Mouse (Mus musculus) megakaryocyte, adult 5-6 weeks (primary cell): Measurements from ENCODE around the gene Ppp1r27. TPM values are rescaled to one million over a fixed set of nuclear protein-coding genes. Genes with fewer than 3 reads are reported as not detected.
"Not testable (repeated sequence)": the region's sequence is repeated elsewhere in the genome, so short reads cannot be mapped to it uniquely, and the experiment has no call there.

Experiments
- ATAC-seq: 2 replicates; pipeline ENCODE4 v1.8.0; 2016; ENCODE audit warnings: mild to moderate bottlenecking, inconsistent platforms; ENCODE audit not compliant: poor library complexity, severe bottlenecking
- total RNA-seq, 2 experiments: library from RNA; stranded (forward) in 1 of 2; stranded (reverse) in 1 of 2; fragments of 153-499, 151-499 nt in 1 of 2; fragments of 221-1000, 200-1000 nt in 1 of 2; gene quantifications; 2 replicates each; pipeline versions ENCODE4 v1.2.3 to v1.2.4; 2015 to 2017

Gene Ppp1r27
- total RNA-seq, 2 experiments from 2014 or later = not detected

GRCm38 (mm10) chr11:120576365-120576981, 25.5 kb upstream of the Ppp1r27 start:
- no peak for ATAC-seq

DNA sequence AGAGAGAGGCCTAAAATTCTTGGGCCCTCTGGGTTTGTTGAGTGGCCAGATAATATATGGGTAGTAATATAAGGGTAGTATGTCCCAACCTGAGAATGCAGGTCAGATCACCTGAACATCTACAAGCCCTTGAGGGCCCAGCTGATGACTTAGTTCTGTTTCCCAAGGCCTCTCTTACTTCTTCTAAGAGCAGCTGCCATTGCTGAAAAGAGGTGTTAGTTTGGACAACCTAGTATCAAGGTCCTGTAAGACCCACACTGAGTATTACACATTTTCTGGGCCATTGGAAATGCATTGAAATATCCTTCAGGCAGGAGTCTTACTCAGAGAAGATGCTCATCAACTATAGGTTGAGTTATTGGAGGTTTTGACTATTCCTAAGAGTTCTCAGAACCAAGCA, 25.0 kb upstream of the Ppp1r27 start:
- no peak for ATAC-seq

GRCm38 (mm10) chr11:120575046-120575445, 24.1 kb upstream of the Ppp1r27 start:
- ATAC-seq = no peak

GRCm38 (mm10) chr11:120574278-120574600, 23.3 kb upstream of the Ppp1r27 start:
- no peak for ATAC-seq

DNA sequence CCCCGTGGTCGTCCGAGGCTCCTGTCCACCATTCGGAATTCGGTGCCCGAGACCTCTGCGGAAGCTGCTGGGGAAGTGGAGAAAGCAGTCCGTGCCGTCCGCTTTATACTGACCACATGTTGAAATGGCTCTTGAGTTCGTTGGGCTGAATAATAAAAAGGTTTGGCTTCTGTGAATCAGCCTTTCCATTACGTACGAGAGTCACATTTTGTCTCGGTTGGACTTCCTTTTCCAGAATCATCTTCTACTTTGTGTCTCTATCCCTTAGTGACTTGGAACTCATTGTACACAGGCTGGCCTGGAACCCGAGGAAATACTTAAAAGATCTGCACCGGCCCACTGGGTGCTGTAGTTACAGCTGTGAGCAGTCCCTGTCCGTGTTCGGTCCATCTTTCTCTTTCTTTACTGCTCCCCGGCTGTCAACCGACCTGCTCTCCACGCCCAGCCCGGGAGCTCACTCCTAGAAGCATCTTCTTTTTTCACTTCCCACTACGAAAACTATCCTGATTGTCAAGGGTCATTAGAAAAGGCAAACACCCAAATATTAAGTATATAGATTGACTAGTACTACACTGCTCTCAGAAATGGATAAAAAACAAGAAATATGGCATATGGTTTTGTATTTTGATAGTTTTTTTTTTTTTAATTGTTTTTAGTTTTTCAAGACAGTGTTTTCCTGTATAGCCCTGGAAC, 22.8 kb upstream of the Ppp1r27 start:
- ATAC-seq = 0 out of 2 replicates have a peak, but pooled peaks have one; percentile 1

DNA sequence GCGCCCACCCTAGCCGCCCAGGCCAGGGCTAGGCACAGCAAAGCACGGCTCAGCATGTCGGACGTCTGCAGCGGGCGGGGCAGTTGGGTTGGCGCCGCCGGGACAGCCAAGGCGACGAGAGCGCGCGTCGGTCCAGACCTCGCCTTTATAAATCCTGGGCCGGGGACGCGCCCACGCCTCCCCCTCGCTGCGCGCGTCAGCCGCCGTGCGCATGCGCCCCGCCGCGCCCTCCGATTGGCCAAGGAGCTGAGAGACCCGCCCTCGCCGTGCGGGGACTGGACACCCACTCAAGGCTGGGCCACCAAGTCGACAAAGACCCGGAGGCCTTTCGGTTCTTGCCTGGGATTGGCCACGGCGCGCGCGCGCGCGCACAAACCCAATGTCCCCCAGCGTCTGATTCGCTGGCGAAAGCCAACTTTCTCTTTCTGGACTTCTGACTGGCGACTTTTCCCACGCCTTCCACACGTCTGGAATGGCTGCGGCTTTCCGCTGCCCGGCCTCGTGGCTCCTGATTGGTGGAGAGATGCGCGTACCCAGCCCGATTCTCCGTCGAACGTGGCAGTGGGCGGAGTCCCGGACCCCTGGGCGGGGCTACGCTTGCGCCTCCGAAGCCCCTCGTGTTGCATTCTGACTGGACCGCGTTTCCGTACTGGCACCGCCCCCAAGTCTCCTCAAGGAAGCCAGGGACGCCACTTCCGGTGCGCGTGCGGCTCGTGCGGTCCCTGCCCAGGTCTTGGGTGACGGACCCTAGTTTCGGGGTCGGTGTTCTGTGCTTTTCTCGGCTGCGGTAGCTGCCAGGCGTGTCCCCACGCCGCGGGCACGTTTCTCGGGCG, 22.0 kb upstream of the Ppp1r27 start, which contains the start of gene P4hb:
TSS of gene P4hb (minus strand) at position 502 of the 833 bp plus-strand sequence.
- peak; percentile 77 for ATAC-seq

- ATAC-seq = peak; percentile 1; the same call in 1 of the 2 replicates
Observed at GRCm38 (mm10) chr11:120572417-120572751, 21.5 kb upstream of the Ppp1r27 start.

- ATAC-seq = no peak
Observed at GRCm38 (mm10) chr11:120571754-120572416, 21.0 kb upstream of the Ppp1r27 start.

- peak; percentile 33 for ATAC-seq
Observed at GRCm38 (mm10) chr11:120571122-120571521, 20.2 kb upstream of the Ppp1r27 start.

DNA sequence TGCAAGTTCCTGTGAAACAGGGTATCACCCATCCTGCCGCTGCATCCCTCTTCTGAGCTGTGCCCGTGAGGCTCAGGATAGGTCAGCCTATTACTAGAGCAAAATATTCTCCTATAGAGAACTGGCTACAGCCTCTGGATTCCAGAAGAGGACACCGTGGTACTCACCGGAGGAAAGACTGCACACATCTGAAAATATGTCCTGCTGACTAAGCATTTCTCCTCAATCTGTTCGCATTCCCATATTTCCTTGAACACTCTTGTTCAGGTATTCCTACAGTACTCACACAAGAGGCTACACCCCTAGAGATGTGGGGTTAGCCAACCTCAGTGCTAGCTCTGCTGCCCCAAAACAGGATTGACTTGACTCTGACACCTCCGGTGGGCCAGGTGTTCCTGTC, 17.4 kb upstream of the Ppp1r27 start:
- ATAC-seq = no peak

GRCm38 (mm10) chr11:120565114-120565513, 14.2 kb upstream of the Ppp1r27 start:
- no peak for ATAC-seq

GRCm38 (mm10) chr11:120562949-120563348, 12.0 kb upstream of the Ppp1r27 start:
- no peak for ATAC-seq

DNA sequence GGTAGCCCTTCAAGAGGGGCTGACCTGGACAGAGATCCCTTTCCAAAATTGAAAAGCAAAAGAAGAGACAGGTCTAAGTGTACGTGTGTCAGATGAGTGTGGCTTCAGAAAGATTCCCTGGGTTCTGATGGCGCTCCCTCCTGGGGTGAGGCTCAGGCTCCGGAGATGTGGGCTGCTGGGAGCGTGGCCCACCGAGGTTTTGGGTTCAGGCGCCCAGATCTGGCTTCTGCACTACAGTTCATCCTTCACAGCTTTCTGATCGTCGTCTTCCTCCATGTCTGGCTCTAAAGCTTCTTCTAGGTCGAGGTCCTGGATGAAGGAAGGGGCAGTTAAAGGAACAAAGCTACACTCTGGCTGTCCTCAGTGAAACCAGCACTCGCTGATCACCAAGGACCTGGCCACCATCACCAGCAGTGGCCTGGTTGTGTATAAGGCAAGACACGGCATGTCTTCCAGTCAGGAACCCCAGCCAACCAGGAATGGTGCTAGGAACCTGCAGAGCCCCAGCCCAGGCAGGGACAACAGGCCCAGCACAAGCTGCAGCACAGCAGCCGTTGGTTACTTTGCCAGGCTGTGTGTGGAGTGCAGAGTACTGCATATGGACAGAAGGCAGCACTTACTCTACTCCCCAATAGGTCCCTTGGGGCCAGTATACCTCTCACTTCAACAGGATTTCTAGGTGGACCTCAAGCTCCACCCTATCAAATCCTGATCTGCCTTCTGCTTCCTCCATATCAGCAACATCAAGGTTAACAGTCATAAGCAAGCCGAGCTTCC, 10.2 kb upstream of the Ppp1r27 start:
- no peak for ATAC-seq

DNA sequence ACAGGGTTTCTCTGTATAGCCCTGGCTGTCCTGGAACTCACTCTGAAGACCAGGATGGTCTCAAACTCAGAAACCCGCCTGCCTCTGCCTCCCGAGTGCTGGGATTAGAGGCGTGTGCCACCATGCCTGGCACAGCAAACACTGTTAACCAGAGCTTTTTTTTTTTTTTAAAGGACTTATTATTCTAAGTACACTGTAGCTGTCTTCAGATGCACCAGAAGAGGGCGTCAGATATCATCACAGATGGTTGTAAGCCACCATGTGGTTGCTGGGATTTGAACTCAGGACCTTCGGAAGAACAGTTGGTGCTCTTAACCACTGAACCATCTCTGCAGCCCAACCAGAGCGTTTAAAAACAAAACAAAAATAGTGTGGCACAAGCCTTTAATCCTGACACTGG, 7.9 kb upstream of the Ppp1r27 start:
- not testable (repeated sequence) for ATAC-seq

- no peak for ATAC-seq
Observed at GRCm38 (mm10) chr11:120555260-120555659, 4.3 kb upstream of the Ppp1r27 start.

- no peak for ATAC-seq
Observed at GRCm38 (mm10) chr11:120554834-120555233, 3.9 kb upstream of the Ppp1r27 start.

DNA sequence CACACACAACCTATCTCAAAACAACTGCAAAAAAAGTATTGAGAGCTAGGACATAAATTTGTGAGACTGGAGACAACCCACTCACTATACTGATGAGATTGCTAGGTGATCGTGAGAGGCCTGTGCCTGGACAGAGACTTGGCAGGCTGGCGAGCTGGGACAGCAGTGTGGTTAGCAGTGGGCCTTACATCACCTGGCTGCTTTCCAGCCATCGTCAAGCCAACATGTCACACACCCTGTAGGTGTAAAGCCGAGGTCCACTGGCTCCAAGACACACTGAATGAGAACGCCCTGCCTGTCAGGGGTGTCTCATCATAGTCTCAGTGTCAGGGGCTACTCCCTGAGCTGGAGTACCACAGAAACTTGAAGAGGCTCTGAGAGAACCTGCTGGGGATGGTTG, 1.8 kb upstream of the Ppp1r27 start:
- ATAC-seq = no peak

DNA sequence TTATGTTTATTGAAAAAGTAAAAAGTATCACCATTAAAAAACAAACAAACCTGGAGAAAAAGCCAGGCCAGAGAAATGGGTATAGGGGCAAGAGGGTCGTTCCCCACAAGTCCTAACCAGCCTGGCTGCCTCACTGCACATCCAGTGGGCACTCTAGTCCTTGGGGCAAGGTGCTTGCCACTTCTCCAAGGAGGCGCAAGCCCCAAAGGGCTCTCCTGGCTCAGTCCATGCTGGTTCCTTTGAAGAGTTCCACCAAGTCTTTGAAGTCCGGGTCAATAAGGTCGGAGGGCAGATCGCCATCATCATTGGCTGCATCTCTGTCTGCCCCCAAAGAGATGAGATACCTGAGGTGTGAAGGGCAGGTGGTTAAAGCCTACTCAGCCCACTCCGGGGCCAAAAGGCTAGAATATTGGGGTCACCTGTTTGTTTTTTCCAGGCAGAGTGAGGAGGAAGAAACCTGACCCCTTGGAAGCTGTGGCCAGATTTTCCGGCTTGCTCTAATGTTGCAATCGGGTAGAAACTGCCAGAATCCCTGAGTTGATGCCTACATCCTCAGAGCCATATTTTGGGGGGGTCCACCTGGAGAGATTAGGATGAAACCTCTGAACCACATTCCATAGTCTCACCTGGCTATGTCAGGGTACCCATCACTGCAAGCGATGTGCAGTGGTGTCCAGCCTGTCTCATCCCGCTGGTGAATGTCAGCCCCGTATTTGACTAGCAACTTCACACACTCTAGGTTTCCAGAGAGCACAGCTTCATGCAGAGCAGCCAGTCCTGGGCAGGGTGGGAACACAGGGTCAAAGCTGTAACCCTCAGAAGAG, 734 bp downstream of the Ppp1r27 start:
- ATAC-seq = no peak

DNA sequence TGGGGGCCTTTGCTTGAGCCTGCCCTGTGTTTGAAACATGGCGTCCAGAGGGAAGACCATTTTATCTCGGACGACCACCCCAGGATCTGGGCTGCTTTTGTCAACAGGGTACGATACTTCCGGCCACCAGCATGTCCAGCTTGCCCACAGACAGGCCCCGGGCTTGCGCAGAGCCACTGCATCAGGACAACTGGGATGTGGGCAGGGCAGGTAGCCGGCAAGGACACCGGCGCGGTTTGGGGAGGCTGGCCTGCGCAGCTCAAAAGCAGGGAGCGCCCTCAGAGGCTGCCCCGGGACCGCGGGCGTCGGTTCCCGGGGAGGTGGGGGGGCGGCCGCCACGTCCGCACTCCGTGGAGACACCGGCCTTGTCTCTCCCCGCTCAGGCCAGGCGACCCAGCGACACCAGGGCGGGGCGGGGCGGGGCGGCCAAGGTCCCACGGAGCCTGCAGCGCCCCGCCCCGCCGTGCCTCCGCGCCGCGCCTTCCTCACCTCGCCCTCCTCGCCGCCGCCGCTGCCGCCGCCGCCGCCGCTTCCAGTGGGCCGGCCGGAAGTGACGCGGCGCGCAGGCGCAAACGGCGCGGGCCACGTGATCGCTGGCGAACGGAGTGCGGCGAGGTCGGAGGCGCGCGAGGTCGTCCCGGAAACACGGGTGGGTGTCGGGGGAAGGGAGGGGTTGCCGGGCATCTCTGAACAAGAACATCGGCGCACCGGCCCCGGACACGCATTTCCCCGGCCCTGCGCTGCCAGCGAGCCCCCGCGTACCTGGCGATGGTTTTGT, 1.6 kb downstream of the Ppp1r27 start, which contains the start of gene Mcrip1:
TSS of gene Mcrip1 (minus strand) at position 560 of the 778 bp plus-strand sequence.
- peak; percentile 89 for ATAC-seq
